Mouse (Mus musculus) layer of hippocampus, adult 18-20 months (tissue): ENCODE measurements around the gene Aplp1. TPM values are rescaled to one million over a fixed set of nuclear protein-coding genes. Genes with fewer than 3 reads are reported as not detected.
"Not testable (repeated sequence)": the region's sequence is repeated elsewhere in the genome, so short reads cannot be mapped to it uniquely, and the experiment has no call there.

Source experiments
- DNase-seq, 2 experiments: peaks; one replicate each; pipeline ENCODE4 v3.0.0; 2022; ENCODE audit warnings: low spot score in 2 of 2
- long read RNA-seq: library from polyadenylated mRNA; stranded (forward); transcript quantifications from one replicate; pipeline ENCODE4 v2.0.0, GENCODE M21; 2021
- total RNA-seq, 2 experiments: library from RNA; stranded (reverse); gene quantifications; 2 replicates each; pipeline ENCODE4 v1.2.3; 2021

The Aplp1 gene
- total RNA-seq, result 1,000 to 10,000 TPM; 1,425 to 1,440 TPM
- long read RNA-seq, transcript Aplp1-201 (17 exons, 2,343 nt), result major isoform, 2,509 of 2,723 reads
- long read RNA-seq, partial matches to known transcripts, result 121 of 2,723 reads
- long read RNA-seq, other reads (novel, unspliced or antisense), result 93 of 2,723 reads

- peak; percentile 83 to 90 for DNase-seq
Measured at GRCm38 (mm10) chr7:30444971-30445751, at the start of gene Aplp1. Gene Aplp1 (minus strand): TSS chr7:30445535.

DNA sequence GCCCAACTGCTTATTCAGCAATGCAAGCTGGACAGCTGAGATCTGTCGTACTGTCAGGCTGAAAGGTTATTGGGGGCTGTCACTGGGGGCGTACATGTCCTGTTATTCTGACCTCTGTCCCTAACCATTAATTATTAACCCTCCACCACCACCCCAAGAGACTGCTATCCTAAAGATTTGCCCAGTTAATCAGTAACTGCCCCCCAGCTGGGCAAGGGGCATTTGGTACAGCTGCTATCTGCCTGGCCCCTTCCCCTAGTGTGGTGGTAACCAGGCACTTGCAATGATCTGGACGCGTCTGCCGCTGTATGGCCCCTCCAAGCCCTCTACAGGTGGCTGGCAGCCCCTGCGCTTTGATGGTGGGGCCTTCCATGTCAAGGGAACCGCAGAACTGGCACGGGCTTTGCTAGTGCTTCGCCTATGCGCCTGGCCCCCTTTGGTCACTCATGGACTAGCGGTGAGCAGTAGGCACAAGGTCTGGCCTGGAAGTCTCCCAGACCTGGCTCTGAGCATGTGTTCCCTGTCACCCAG lies 48.1 kb upstream of the Aplp1 start, which contains the start of gene Prodh2:
Gene Prodh2, plus strand, starts transcription at position 222 of the 531 bp plus-strand sequence.
- DNase-seq, result no peak

DNA sequence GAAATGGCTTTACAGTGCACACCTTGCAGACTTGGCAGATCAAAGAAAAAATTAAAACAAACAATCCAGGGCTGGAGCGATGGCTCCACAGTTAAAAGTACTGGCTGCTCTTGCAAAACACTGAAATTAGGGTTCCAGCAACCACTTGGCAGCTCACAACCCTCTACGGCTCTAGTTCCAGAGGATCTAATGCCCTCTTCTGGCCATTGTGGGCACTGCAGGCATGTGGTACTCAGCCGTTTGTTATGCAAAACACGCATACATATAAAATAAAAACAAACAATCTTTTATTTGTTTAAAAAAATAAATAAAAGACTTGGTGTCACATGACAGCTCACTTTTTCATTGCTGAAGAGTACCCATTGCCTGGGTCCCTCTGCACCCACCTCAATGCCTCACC lies 47.4 kb upstream of the Aplp1 start:
- peak; percentile 37 to 88 for DNase-seq

- DNase-seq, result no peak
Measured at GRCm38 (mm10) chr7:30490957-30491307, 45.6 kb upstream of the Aplp1 start.

DNA sequence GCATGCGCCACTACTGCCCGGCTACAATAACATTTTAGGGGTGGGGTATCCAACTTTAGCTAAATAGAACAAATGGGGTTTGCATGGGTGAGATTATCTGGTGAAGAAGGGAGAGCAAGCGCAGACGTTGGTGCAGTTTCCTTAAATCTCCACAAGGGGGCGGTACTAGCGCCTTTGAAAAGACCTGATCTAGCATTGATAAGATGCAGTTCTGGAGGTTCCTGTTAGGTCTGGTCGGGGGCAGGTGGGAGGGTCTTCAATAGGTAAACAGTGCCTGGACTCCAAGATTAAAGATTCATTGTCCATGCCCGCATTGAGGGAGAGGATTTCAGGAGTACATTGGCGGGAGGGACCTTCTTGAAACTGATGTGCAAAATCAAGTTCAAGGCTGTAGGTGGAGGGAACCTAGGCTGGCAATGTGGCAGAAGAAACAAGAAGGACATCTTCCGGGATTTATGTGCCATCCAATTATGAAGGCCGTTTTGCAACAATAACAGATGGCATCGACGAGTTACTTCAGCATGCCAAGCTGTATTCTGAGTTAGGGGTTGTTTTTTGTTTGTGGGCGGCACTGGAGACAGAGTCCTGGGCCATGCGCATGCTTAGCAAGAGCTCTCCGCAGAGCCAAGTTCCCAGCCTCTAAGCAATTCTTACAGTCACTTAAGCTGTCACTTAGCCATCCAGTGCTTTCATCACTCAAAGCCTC lies 45.1 kb upstream of the Aplp1 start:
- DNase-seq, result peak; percentile 44 to 75

GRCm38 (mm10) chr7:30484250-30484649 lies 38.9 kb upstream of the Aplp1 start:
- DNase-seq, result no peak

DNA sequence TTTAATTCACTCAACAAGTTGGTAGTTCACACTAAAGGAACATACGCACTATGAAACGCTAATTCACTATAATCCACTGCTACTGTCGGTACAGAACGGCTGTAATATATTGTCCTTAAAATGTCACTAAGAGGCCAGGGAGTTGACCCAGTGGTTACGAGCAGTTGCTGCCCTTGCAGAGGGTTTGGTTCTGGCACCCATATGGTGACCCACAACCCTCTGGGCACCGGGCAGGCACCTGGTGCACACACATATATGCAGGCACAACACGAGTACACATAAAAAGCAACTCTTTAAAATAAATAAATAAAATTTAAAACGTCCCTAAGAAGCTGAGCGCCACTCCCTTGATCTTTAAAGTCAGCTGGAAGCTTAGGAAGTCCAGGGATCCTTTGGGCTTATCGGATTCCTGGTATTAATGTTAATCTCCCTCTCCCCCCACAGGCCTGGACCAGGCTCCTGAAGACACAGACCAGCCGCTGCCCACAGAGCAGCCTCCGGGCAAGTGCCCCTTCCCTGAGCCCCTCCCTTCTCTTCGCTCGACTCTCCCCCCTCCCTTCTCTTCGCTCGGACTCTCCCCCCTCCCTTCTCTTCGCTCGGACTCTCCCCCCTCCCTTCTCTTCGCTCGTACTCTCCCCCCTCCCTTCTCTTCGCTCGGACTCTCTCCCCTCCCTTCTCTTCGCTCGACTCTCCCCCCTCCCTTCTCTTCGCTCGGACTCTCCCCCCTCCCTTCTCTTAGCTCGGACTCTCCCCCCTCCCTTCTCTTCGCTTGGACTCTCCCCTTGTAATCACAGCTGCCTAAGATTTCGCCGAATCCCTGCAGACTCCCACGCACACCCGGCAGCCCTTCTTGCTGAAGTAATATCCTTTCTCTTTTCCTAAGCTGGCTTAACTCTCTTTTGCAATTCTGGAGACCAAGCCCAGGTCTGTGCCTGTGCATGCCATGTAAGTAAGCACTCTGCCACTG lies 32.4 kb upstream of the Aplp1 start:
- DNase-seq, result peak; percentile 36 to 50

DNA sequence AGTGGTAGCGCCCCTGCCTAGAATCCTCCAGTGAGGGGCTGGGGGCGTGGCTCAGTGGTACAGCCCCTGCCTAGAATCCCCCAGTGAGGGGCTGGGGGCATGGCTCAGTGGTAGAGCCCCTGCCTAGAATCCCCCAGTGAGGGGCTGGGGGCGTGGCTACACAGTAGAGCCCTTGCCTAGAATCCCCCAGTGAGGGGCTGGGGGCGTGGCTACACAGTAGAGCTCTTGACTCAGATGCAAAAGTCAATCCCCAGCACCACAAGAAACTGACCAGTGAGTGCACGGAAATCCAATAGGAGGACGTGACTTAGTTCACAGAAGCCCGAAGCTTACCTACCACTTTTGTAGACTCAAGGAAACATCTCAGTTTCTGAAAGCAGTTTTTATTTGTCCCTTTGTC lies 30.8 kb upstream of the Aplp1 start:
- DNase-seq, result not testable (repeated sequence)

DNA sequence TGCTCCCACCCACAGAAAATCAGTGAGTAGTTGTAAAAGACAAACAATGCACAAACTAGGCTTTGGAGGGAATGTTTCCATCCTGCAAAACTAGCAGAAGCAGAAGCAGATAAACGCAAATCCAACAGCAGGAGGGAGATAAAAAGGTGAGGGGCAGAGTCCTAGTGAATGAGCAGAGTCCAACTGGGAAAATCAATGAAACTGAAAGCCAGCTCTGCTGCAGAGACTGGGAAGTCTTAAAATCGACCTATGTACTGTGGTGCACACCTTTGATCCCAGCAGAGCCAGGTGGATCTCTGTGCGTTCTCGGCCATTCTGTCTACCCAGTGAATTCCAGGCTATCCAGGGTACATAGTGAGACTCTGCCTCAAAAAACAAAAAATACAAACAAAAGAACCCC lies 29.7 kb upstream of the Aplp1 start:
- no peak for DNase-seq

DNA sequence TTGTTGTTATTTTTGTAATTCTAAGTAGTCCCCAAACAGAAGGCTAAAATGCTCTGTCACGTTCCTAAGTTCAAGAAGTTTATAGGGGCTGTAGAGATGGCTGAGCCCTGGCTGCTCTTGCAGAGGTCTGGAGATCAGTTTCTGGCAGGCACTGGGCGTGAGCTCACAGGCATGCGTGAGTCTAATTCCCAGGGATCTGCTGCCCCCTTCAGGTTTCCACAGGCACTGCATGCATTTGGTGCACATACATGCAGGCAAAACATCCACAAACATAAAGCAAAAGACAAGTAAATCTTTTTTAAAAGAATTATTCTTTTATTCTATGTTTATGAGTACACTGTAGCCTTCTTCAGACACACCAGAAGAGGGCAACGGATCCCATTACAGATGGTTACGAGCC lies 27.1 kb upstream of the Aplp1 start:
- DNase-seq, result peak in 1 of 2 experiments; percentile 51

DNA sequence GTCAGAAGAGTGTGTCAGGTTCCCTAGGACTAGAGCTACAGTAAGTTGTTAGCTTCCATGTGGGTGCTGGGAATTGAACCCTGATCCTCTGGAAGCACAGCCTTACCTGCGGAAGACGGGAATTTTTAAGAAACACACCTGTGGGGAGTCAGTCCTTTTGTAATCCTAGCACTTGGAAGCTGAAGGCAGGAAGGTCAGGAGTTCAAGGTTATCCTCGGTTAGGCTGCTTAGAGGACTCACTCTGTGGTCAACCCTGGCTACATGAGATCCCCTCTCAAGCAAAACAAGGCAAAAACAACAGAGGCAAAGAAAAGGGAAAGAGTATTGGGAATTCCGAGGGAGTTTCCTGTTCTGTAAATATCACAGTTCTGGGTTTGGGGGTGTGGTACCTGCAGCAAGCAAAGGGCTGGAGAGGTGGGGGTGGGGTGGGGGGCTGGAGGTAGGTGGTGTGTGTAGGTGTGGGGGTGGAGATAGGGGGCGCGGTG lies 19.5 kb upstream of the Aplp1 start:
- DNase-seq, result no peak

DNA sequence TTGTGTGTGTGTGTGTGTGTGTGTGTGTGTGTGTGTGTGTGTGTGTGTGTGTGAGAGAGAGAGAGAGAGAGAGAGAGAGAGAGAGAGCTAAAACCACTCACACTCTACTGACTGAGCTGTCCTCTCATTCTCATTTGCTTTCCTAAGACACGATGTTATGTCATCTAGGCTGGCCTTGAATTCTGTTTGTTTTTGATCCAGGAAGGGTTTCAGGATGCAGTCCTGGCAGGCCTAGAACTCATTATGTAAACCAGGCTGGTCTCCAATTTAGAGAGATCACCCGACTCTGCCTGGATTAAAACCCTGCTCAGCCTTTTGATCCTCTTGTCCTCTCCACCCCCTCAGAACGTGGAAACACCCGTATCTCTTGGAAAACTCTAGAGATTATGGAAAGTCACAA lies 18.7 kb upstream of the Aplp1 start:
- no peak for DNase-seq

GRCm38 (mm10) chr7:30463568-30463967 lies 18.2 kb upstream of the Aplp1 start:
- DNase-seq, result no peak

DNA sequence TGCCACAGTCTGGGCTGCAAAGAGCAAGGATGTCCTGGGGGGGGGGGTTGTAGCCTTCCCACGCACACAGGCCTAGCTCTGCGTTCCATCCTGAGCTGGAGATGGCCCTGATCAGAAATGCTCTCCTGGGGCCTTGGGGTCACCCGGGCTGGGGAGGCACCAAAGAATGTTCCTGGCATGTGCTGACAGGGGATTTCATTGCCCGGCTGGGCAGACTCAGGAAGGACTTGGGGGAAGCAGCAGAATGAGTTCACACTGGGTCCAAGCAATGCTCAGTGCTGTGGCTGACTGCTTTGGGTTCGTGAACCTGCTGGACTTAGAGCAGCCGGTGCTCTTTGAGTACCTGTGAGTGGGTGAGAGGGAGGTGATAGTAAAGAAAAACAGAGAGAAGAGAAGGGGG lies 14.1 kb upstream of the Aplp1 start:
- no peak for DNase-seq

- DNase-seq, result peak; percentile 58 to 78
Measured at GRCm38 (mm10) chr7:30457629-30458330, 12.4 kb upstream of the Aplp1 start, which contains the start of the genes Kirrel2 and Nphs1. Gene Kirrel2 (minus strand): TSS chr7:30457690. Gene Nphs1 (plus strand): TSS chr7:30458315.

DNA sequence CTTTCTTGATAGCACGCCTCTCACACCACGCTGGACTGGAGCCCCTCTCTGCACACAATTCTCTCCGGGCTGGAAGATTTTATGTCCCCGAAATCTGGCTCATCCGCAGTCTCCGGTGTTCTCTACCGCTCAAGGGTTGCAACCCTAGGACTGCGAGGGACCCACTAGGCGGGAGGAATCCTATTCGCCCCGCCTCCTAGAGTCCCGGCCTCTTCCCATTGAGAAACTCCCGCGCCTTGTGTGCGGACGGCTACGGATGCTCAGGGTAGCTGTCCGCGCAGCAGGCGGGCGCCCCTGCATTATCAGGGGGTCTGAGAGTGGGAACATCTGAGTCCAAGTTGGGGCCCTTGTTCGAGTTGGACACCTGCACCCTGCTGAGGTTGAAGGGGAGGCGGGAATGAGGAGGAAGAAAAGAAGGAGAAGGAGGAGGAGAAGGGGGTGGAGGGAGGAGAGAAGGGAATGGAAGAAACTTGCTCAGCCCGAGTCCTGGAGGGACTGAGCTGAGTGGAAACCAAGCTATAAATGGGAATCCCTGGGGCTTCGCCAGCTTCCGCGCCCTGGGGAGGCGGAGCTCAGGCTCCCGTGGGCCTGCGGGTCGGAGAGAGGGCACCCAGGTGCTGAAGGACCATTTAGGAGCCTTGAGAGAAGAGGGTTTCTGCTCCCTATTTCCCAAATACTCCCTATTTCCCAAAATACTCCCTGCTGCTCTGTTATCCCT lies 11.7 kb upstream of the Aplp1 start:
- DNase-seq, result no peak

DNA sequence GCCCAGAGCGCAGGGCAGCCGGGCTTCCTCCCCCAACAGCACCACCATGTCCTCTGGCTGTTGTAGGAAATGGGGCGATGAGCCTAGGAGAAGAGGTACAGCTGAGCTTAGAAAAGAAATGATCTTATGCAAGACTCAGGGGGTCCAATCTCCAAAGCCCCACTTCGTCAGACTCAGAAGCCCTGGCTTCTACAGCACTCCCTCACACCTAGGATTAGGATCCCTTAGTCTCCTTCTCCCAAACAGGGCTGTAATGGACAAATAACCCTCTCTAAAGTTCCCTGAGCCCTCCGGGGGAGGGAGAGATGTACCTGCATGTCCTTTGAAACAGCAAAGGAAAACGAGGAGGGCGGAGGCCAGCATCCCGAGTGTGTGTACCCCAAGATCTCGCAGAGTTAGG lies 11.2 kb upstream of the Aplp1 start:
- DNase-seq, result no peak

- no peak for DNase-seq
Measured at GRCm38 (mm10) chr7:30454259-30454658, 8.9 kb upstream of the Aplp1 start.

GRCm38 (mm10) chr7:30453766-30454165 lies 8.4 kb upstream of the Aplp1 start:
- DNase-seq, result no peak
